Mouse (Mus musculus): ENCODE results near the gene Ptbp1. TPM values are rescaled to one million over a fixed set of nuclear protein-coding genes. Genes with fewer than 3 reads are reported as not detected.

Gene Ptbp1
- polyA plus RNA-seq, 1 experiment = 188 TPM

GRCm38 (mm10) chr10:79896814-79897213 lies 42.6 kb downstream of the Ptbp1 start:
- TF ChIP-seq CTCF (IDR thresholded peaks at IDR 0.05; ENCODE audit: control insufficient read depth, insufficient read depth, low read length) = no peak
- no peak for TF ChIP-seq POLR2A (IDR thresholded peaks at IDR 0.05; ENCODE audit: borderline replicate concordance, control insufficient read depth, low read depth, low read length)
- Histone ChIP-seq H3K27ac (ENCODE audit: control insufficient read depth, insufficient read depth, low read depth, low read length, poor library complexity) (no peak overlapping the region), H3K4me3 (replicated peaks; ENCODE audit: control insufficient read depth, low read depth, low read length) (no peak overlapping the region), H3K4me1 (ENCODE audit: control insufficient read depth, insufficient read depth, low read length) (no peaks in the 10 kb centered on the region)
- 70% methylated on average over 13 of the region's 13 CpGs for WGBS

- WGBS = 73% methylated on average over 20 of the region's 20 CpGs
- H3K4me3 ChIP-seq (replicated peaks; ENCODE audit: control insufficient read depth, low read depth, low read length) = no peak overlapping the region
- H3K27ac ChIP-seq (ENCODE audit: control insufficient read depth, insufficient read depth, low read depth, low read length, poor library complexity) = no peak overlapping the region
- no peak for TF ChIP-seq CTCF (IDR thresholded peaks at IDR 0.05; ENCODE audit: control insufficient read depth, insufficient read depth, low read length)
- TF ChIP-seq POLR2A (IDR thresholded peaks at IDR 0.05; ENCODE audit: borderline replicate concordance, control insufficient read depth, low read depth, low read length) = no peak
- no peaks in the 10 kb centered on the region for H3K4me1 ChIP-seq (ENCODE audit: control insufficient read depth, insufficient read depth, low read length)
Observed at GRCm38 (mm10) chr10:79897316-79898245, 43.4 kb downstream of the Ptbp1 start.

DNA sequence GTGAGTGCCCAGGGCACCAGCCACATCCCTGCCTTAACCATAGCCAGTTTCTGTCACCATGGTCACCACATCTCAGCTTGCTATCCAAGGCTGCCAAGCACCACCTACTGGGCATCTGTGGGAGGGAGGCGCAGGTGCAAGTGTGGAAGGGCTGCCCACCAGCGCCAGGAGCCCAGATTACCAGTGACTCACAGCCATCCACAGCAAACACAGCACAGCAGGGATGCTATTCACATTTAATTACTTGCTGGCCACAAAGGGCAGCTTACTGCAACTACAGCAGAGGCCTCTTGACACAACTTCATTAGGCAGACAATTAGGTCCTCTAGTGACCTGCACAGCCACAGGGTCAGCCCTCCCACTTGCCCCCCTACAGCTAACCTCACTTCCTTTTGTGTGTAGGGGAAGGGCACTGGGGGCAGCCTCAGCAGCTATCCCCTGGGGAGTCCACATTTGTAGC lies 46.8 kb downstream of the Ptbp1 start:
- Histone ChIP-seq H3K27ac (ENCODE audit: control insufficient read depth, insufficient read depth, low read depth, low read length, poor library complexity) (no peak overlapping the region), H3K4me3 (replicated peaks; ENCODE audit: control insufficient read depth, low read depth, low read length) (no peak overlapping the region), H3K4me1 (ENCODE audit: control insufficient read depth, insufficient read depth, low read length) (no peaks in the 10 kb centered on the region)
- no peak for TF ChIP-seq POLR2A (IDR thresholded peaks at IDR 0.05; ENCODE audit: borderline replicate concordance, control insufficient read depth, low read depth, low read length)
- TF ChIP-seq CTCF (IDR thresholded peaks at IDR 0.05; ENCODE audit: control insufficient read depth, insufficient read depth, low read length) = peak; percentile 21; the same call in 1 of the 2 replicates
- 72% methylated on average over 2 of the region's 2 CpGs for WGBS

DNA sequence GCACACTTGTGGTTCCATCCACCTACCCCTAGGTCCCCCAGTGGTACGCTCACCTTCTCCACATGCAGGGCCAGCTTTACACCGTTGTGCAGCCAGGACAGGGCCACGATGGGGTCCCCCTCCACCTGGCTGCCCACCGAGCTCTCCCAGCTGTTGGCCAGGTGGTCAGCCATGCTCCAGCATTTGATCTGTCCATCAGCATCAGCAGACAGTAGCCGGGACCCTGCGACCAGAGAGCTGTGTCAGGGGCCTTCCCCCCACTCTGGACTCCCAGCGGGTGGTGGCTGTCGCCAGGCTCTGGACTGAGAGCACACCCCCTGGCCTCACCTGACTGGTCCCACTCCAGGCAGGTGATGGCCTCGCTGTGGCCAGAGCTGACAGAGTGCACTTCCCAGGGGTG lies 52.5 kb downstream of the Ptbp1 start:
- Histone ChIP-seq H3K4me3 (replicated peaks; ENCODE audit: control insufficient read depth, low read depth, low read length) (no peak overlapping the region), H3K4me1 (ENCODE audit: control insufficient read depth, insufficient read depth, low read length) (peaks cover 4% of the 10 kb centered on the region), H3K27ac (ENCODE audit: control insufficient read depth, insufficient read depth, low read depth, low read length, poor library complexity) (no peak overlapping the region)
- 94% methylated on average over 9 of the region's 9 CpGs for WGBS
- TF ChIP-seq POLR2A (IDR thresholded peaks at IDR 0.05; ENCODE audit: borderline replicate concordance, control insufficient read depth, low read depth, low read length) (no peak), CTCF (IDR thresholded peaks at IDR 0.05; ENCODE audit: control insufficient read depth, insufficient read depth, low read length) (no peak)

GRCm38 (mm10) chr10:79907415-79907814 lies 53.2 kb downstream of the Ptbp1 start:
- no peak overlapping the region for H3K4me3 ChIP-seq (replicated peaks; ENCODE audit: control insufficient read depth, low read depth, low read length)

GRCm38 (mm10) chr10:79908167-79909091 lies 54.2 kb downstream of the Ptbp1 start, which contains the start of gene Med16:
TSS of gene Med16 (minus strand) at chr10:79908923.
- no peak for TF ChIP-seq CTCF (IDR thresholded peaks at IDR 0.05; ENCODE audit: control insufficient read depth, insufficient read depth, low read length)
- no peak; the same call in 1 of the 2 replicates for TF ChIP-seq POLR2A (IDR thresholded peaks at IDR 0.05; ENCODE audit: borderline replicate concordance, control insufficient read depth, low read depth, low read length)
- Histone ChIP-seq H3K4me3 (replicated peaks; ENCODE audit: control insufficient read depth, low read depth, low read length) (peak within 1 kb of the TSS; percentile 83), H3K27ac (ENCODE audit: control insufficient read depth, insufficient read depth, low read depth, low read length, poor library complexity) (peak within 1 kb of the TSS; percentile 99), H3K4me1 (ENCODE audit: control insufficient read depth, insufficient read depth, low read length) (peaks cover 4% of the 10 kb centered on the region)
- WGBS = 1% methylated on average over 52 of the region's 52 CpGs

More at GRCm38 (mm10) chr10:79907415-79907814, 53.2 kb downstream of the Ptbp1 start:
- TF ChIP-seq CTCF (IDR thresholded peaks at IDR 0.05; ENCODE audit: control insufficient read depth, insufficient read depth, low read length) = no peak
- no peak for TF ChIP-seq POLR2A (IDR thresholded peaks at IDR 0.05; ENCODE audit: borderline replicate concordance, control insufficient read depth, low read depth, low read length)
- WGBS = 91% methylated on average over 10 of the region's 10 CpGs
- Histone ChIP-seq H3K4me1 (ENCODE audit: control insufficient read depth, insufficient read depth, low read length) (peaks cover 4% of the 10 kb centered on the region), H3K27ac (ENCODE audit: control insufficient read depth, insufficient read depth, low read depth, low read length, poor library complexity) (no peak overlapping the region)

DNA sequence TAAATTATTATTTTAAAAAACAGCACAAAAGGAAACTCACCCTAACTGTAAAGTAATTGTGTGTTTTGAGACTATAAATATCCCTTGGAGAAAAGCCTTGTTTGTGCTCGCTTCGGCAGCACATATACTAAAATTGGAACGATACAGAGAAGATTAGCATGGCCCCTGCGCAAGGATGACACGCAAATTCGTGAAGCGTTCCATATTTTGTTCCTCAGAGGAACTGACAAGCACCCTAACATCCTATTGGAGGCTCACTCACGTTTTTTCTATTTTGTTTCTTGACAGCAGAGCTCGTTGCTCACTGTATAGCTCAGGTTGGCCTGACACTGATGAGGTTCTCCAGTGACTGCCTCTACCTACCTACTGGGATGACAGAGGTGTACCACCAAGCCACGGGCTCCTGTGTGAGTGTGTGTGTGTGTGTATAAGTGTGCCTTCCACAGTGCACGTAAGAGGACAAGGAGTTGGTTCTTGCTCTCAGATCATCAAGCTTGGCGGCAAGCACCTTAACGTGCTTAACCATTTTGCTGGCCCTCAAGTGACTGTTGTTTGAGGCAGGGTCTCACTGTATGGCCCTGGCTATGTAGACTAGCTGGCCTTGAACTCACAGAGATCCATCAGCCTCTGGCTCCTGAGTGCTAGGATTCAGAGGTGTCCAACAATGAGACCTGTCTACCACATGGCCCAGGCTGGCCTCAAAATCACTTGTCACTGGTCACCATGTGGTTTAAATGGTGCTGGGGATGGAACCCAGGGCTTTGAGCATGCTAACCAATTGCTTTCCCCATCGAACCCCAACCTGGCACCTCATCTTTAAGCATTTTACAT lies 55.1 kb downstream of the Ptbp1 start:
- peak overlapping the region; percentile 57 for H3K27ac ChIP-seq (ENCODE audit: control insufficient read depth, insufficient read depth, low read depth, low read length, poor library complexity)
- no peak for TF ChIP-seq POLR2A (IDR thresholded peaks at IDR 0.05; ENCODE audit: borderline replicate concordance, control insufficient read depth, low read depth, low read length)
- no peak for TF ChIP-seq CTCF (IDR thresholded peaks at IDR 0.05; ENCODE audit: control insufficient read depth, insufficient read depth, low read length)
- peaks cover 4% of the 10 kb centered on the region for H3K4me1 ChIP-seq (ENCODE audit: control insufficient read depth, insufficient read depth, low read length)
- WGBS = 22% methylated on average over 14 of the region's 14 CpGs
- no peak overlapping the region for H3K4me3 ChIP-seq (replicated peaks; ENCODE audit: control insufficient read depth, low read depth, low read length)
